Mouse (Mus musculus) limb, embryonic 11.5 days (tissue): Measurements from ENCODE around the gene Gm3233. TPM values are rescaled to one million over a fixed set of nuclear protein-coding genes. Genes with fewer than 3 reads are reported as not detected.
"Not testable (repeated sequence)": the region's sequence is repeated elsewhere in the genome, so short reads cannot be mapped to it uniquely, and the experiment has no call there.

Experiments
- ATAC-seq: fragments of 200-750 bp; cut with Nextera tagmentation; 2 replicates; pipeline ENCODE4 v1.8.0; 2017; ENCODE audit warnings: low read depth; ENCODE audit not compliant: insufficient number of reproducible peaks, low FRiP score, low TSS enrichment
- DNase-seq: peaks from one replicate; pipeline ENCODE4 v3.0.0-alpha.2; 2015; ENCODE audit warnings: low spot score
- H3K27ac ChIP-seq: fragments of 300-500 bp; sonication (generic); replicated peaks from 2 replicates; pipeline ENCODE4 v1.5.1; 2014; ENCODE audit warnings: low read depth, mild to moderate bottlenecking, low read length
- H3K27me3 ChIP-seq: fragments of 300-500 bp; sonication (generic); 2 replicates; pipeline ENCODE4 v1.6.1; 2014; ENCODE audit warnings: mild to moderate bottlenecking, low read length, mixed read lengths; ENCODE audit not compliant: control insufficient read depth, insufficient read depth
- H3K36me3 ChIP-seq: fragments of 300-500 bp; sonication (generic); 2 replicates; pipeline ENCODE4 v1.6.1; 2014; ENCODE audit warnings: mild to moderate bottlenecking, low read length, moderate library complexity, mixed read lengths; ENCODE audit not compliant: control insufficient read depth, insufficient read depth
- H3K4me1 ChIP-seq: fragments of 300-500 bp; sonication (generic); 2 replicates; pipeline ENCODE4 v1.6.1; 2014; ENCODE audit warnings: low read length, mixed read lengths; ENCODE audit not compliant: control insufficient read depth, insufficient read depth
- H3K4me2 ChIP-seq: fragments of 300-500 bp; sonication (generic); 2 replicates; pipeline ENCODE4 v1.6.1; 2014; ENCODE audit warnings: low read depth, mild to moderate bottlenecking, moderate library complexity; ENCODE audit not compliant: severe bottlenecking
- H3K4me3 ChIP-seq: fragments of 300-500 bp; sonication (generic); 2 replicates; pipeline ENCODE4 v1.5.1; 2014; ENCODE audit warnings: low read depth, low read length
- H3K9ac ChIP-seq: fragments of 300-500 bp; sonication (generic); 2 replicates; pipeline ENCODE4 v1.6.1; 2014; ENCODE audit warnings: mild to moderate bottlenecking, low read length
- H3K9me3 ChIP-seq: fragments of 300-500 bp; sonication (generic); 2 replicates; pipeline ENCODE4 v1.6.1; 2016; ENCODE audit warnings: low read length; ENCODE audit not compliant: control insufficient read depth
- WGBS: fragments of 180-500 bp; shearing (Covaris S2); extraction: QIAGEN DNeasy Blood & Tissue Kit; methylation state at CpG from one replicate; pipeline ENCODE4 v1.1.7; 2014; 5-methylcytosine and 5-hydroxymethylcytosine counted together
- polyA plus RNA-seq: library from polyadenylated mRNA; unstranded; fragments of >200 nt; fragmentation: Nextera tagmentation; extraction: Ambion mirVana; gene quantifications from 2 replicates; pipeline ENCODE4 v1.2.1, GENCODE M21; 2014

Gm3233 gene
- polyA plus RNA-seq, 1 experiment from 2014 or later, result not detected

DNA sequence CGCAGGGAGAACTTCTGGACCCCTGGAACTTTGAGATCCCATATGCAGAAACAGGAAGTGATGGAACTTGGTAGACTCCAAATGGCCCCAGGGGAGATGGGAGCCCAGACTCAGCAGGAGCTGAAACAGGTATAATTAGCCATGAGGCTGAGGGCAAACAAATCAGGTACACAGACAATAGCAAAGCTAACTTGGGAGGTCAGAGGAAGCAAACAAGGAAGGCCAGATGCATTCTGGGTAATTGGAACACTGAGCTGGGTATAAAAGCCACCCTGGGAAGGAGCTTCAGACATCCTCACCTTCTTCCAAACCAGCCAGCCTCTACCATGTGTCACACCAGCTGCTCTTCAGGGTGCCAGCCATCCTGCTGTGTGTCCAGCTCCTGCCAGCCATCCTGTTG is 39.2 kb downstream of the Gm3233 start, which contains the start of gene Krtap12-1:
Gene Krtap12-1 (plus strand): TSS at position 301 of the 400 bp plus-strand sequence.
- not testable (repeated sequence) for ATAC-seq

DNA sequence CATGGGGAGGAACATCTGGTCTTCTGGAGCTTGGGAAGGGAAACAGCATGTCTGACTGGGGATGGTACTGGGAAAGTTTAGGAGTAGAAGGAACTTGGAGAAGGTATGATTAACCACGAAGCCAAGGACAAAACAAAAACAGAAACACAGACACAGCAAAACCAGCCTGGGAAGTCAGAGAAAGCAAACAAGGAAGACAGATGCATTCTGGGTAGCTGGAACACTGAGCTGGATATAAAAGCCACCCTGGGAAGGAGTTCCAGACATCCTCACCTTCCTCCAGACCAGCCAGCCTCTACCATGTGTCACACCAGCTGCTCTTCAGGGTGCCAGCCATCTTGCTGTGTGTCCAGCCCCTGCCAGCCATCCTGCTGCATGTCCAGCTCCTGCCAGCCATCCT is 44.0 kb downstream of the Gm3233 start, which contains the start of gene Gm10142:
Gene Gm10142 (plus strand): TSS at position 301 of the 400 bp plus-strand sequence.
- Histone ChIP-seq H3K4me1 (no peaks in the 10 kb centered on the region), H3K27ac (no peak within 1 kb of the TSS), H3K27me3 (no peaks in the 10 kb centered on the region), H3K9me3 (no peaks in the 10 kb centered on the region; the same call in 1 of the 2 replicates), H3K9ac (no peak within 1 kb of the TSS), H3K36me3 (no peaks in the 10 kb centered on the region), H3K4me2 (no peak within 1 kb of the TSS), H3K4me3 (no peak within 1 kb of the TSS)
- ATAC-seq (no peak), DNase-seq (no peak)
- 79% methylated on average over 1 of the region's 1 CpGs for WGBS

More for the DNA sequence above, 39.2 kb downstream of the Gm3233 start, which contains the start of gene Krtap12-1:
- not testable (repeated sequence) for H3K9ac ChIP-seq, H3K4me1 ChIP-seq, DNase-seq, H3K4me3 ChIP-seq, H3K36me3 ChIP-seq, H3K27ac ChIP-seq, H3K9me3 ChIP-seq, H3K4me2 ChIP-seq, H3K27me3 ChIP-seq
- 84% methylated on average over 1 of the region's 1 CpGs for WGBS

- 57% methylated on average over 4 of the region's 4 CpGs for WGBS
- DNase-seq, result no peak
- H3K36me3 ChIP-seq, result no peaks in the 10 kb centered on the region
- no peaks in the 10 kb centered on the region for H3K27me3 ChIP-seq
- H3K27ac ChIP-seq, result no peak overlapping the region
- H3K4me1 ChIP-seq, result no peaks in the 10 kb centered on the region
- no peaks in the 10 kb centered on the region; the same call in 1 of the 2 replicates for H3K9me3 ChIP-seq
- no peak overlapping the region for H3K4me2 ChIP-seq
- H3K9ac ChIP-seq, result no peak overlapping the region
- no peak overlapping the region for H3K4me3 ChIP-seq
- ATAC-seq, result no peak
These were observed 45.7 kb downstream of the Gm3233 start for GRCm38 (mm10) chr10:77713734-77714133.

- not testable (repeated sequence) for H3K9ac ChIP-seq, ATAC-seq, DNase-seq, H3K9me3 ChIP-seq, H3K27me3 ChIP-seq, H3K27ac ChIP-seq, H3K36me3 ChIP-seq, H3K4me1 ChIP-seq, H3K4me3 ChIP-seq, H3K4me2 ChIP-seq
These were observed 48.3 kb downstream of the Gm3233 start, which contains the start of gene Gm10024 for GRCm38 (mm10) chr10:77711157-77711556. Gene Gm10024 (plus strand): TSS chr10:77711457.

- Histone ChIP-seq H3K9ac (no peak overlapping the region), H3K4me2 (no peak overlapping the region), H3K27me3 (no peaks in the 10 kb centered on the region), H3K4me3 (no peak overlapping the region), H3K36me3 (no peaks in the 10 kb centered on the region), H3K9me3 (no peaks in the 10 kb centered on the region; the same call in 1 of the 2 replicates), H3K27ac (no peak overlapping the region), H3K4me1 (no peaks in the 10 kb centered on the region)
- DNase-seq (no peak), ATAC-seq (no peak)
- WGBS, result 84% methylated on average over 3 of the region's 3 CpGs
These were observed 49.7 kb downstream of the Gm3233 start for GRCm38 (mm10) chr10:77709831-77710230.

Other genes with a start within 250 kb of the Gm3233 start
- 43.4 and 43.8 TPM in 2 replicates for gene Fam207a, start 243.9 kb downstream of the Gm3233 start, polyA plus RNA-seq
- 0.64 and 0.68 TPM in 2 replicates for gene Itgb2, start 229.4 kb downstream of the Gm3233 start, polyA plus RNA-seq
- gene Pttg1ip, start 178.0 kb downstream of the Gm3233 start, polyA plus RNA-seq, result 75.5 and 84.6 TPM in 2 replicates
- gene Sumo3, start 153.6 kb downstream of the Gm3233 start, polyA plus RNA-seq, result 340 and 351 TPM in 2 replicates
- 2.3 TPM in 1 of 2 replicates, not detected in the other for gene Gm49325, start 153.5 kb downstream of the Gm3233 start, polyA plus RNA-seq
- 52.3 and 52.6 TPM in 2 replicates for gene Ube2g2, start 137.4 kb downstream of the Gm3233 start, polyA plus RNA-seq
- gene Tspear, start 73.1 kb downstream of the Gm3233 start, polyA plus RNA-seq, result 0.45 and 0.84 TPM in 2 replicates
- gene Gm19402, start 68.9 kb downstream of the Gm3233 start, polyA plus RNA-seq, result not detected in 2 replicates
- not detected in 2 replicates for gene Gm9508, start 62.4 kb downstream of the Gm3233 start, polyA plus RNA-seq
- not detected in 2 replicates for gene Gm10272, start 53.1 kb downstream of the Gm3233 start, polyA plus RNA-seq
- gene Gm10024, start 48.2 kb downstream of the Gm3233 start, polyA plus RNA-seq, result not detected in 2 replicates
- gene Gm10142, start 43.9 kb downstream of the Gm3233 start, polyA plus RNA-seq, result not detected in 2 replicates
- not detected in 2 replicates for gene Krtap12-1, start 39.1 kb downstream of the Gm3233 start, polyA plus RNA-seq
- not detected in 2 replicates for gene Gm10100, start 33.2 kb downstream of the Gm3233 start, polyA plus RNA-seq
- gene Gm18596, start 17.0 kb downstream of the Gm3233 start, polyA plus RNA-seq, result not detected in 2 replicates
- gene Gm9736, start 8.3 kb downstream of the Gm3233 start, polyA plus RNA-seq, result not detected in 2 replicates
- gene Gm3238, start 11.6 kb upstream of the Gm3233 start, polyA plus RNA-seq, result not detected in 2 replicates
- not detected in 2 replicates for gene Gm7138, start 17.3 kb upstream of the Gm3233 start, polyA plus RNA-seq
- not detected in 2 replicates for gene Gm3250, start 22.9 kb upstream of the Gm3233 start, polyA plus RNA-seq
- gene Gm7137, start 28.5 kb upstream of the Gm3233 start, polyA plus RNA-seq, result not detected in 2 replicates
- gene Gm9639, start 35.4 kb upstream of the Gm3233 start, polyA plus RNA-seq, result not detected in 2 replicates
- not detected in 2 replicates for gene Gm19668, start 39.5 kb upstream of the Gm3233 start, polyA plus RNA-seq
- not detected in 2 replicates for gene Gm9507, start 52.2 kb upstream of the Gm3233 start, polyA plus RNA-seq
- not detected in 2 replicates for gene Gm2696, start 55.0 kb upstream of the Gm3233 start, polyA plus RNA-seq
- gene Krtap10-4, start 67.4 kb upstream of the Gm3233 start, polyA plus RNA-seq, result not detected in 2 replicates
- gene Krtap10-10, start 76.3 kb upstream of the Gm3233 start, polyA plus RNA-seq, result not detected in 2 replicates
- not detected in 2 replicates for gene Gm36176, start 87.1 kb upstream of the Gm3233 start, polyA plus RNA-seq
- not detected in 2 replicates for gene Gm10318, start 93.2 kb upstream of the Gm3233 start, polyA plus RNA-seq
- gene Gm3285, start 102.3 kb upstream of the Gm3233 start, polyA plus RNA-seq, result not detected in 2 replicates
- gene Lrrc3, start 142.9 kb upstream of the Gm3233 start, polyA plus RNA-seq, result 1.4 and 1.5 TPM in 2 replicates
- gene Trpm2, start 210.9 kb upstream of the Gm3233 start, polyA plus RNA-seq, result 0.10 and 0.27 TPM in 2 replicates
- 29.5 and 31.0 TPM in 2 replicates for gene 1810043G02Rik, start 218.8 kb upstream of the Gm3233 start, polyA plus RNA-seq